Mouse (Mus musculus) liver, adult 2 months (tissue): Measurements from ENCODE around the gene Dusp19.

ENCODE experiments used
- CTCF ChIP-seq: fragments of 200-500 bp; IDR thresholded peaks from 2 replicates; pipeline ENCODE4 v1.5.1; 2011; ENCODE audit warnings: low read depth, low read length, control low read depth
- POLR2A ChIP-seq: fragments of 200-500 bp; IDR thresholded peaks from 2 replicates; pipeline ENCODE4 v1.6.1; 2011; ENCODE audit warnings: low read length, control low read depth; ENCODE audit not compliant: insufficient read depth; ENCODE audit errors: extremely low read depth

- TF ChIP-seq CTCF (no peak), POLR2A (no peak)
Observed at GRCm38 (mm10) chr2:80577286-80577685, 39.6 kb upstream of the Dusp19 start.
